Mouse (Mus musculus): Measurements from ENCODE around the gene BC049352. TPM values are rescaled to one million over a fixed set of nuclear protein-coding genes. Genes with fewer than 3 reads are reported as not detected.

The BC049352 gene
- polyA plus RNA-seq, 1 experiment from 2014 or later = not detected

- no peaks in the 10 kb centered on the region for H3K9me3 ChIP-seq (ENCODE audit: control insufficient read depth, low read length)
- DNase-seq (ENCODE audit: low spot score) = no peak
- no peak overlapping the region for H3K4me2 ChIP-seq (replicated peaks; ENCODE audit: low read depth, low read length)
- H3K27me3 ChIP-seq (ENCODE audit: control insufficient read depth, insufficient read depth, low read length) = no peaks in the 10 kb centered on the region
- no peak overlapping the region for H3K27ac ChIP-seq (ENCODE audit: low read depth, low read length)
- H3K4me3 ChIP-seq (ENCODE audit: low read depth, low read length) = no peak overlapping the region
- WGBS = 59% methylated on average over 3 of the region's 3 CpGs
- no peak for ATAC-seq (ENCODE audit: low FRiP score)
- no peak overlapping the region for H3K9ac ChIP-seq (ENCODE audit: low read depth, low read length)
- no peaks in the 10 kb centered on the region for H3K36me3 ChIP-seq (ENCODE audit: control insufficient read depth, insufficient read depth, low read length)
- H3K4me1 ChIP-seq (replicated peaks; ENCODE audit: control insufficient read depth, insufficient read depth, low read length) = no peaks in the 10 kb centered on the region; the same call in 1 of the 2 replicates
Observed at GRCm38 (mm10) chr9:45182521-45182920, 714 bp downstream of the BC049352 start.

DNA sequence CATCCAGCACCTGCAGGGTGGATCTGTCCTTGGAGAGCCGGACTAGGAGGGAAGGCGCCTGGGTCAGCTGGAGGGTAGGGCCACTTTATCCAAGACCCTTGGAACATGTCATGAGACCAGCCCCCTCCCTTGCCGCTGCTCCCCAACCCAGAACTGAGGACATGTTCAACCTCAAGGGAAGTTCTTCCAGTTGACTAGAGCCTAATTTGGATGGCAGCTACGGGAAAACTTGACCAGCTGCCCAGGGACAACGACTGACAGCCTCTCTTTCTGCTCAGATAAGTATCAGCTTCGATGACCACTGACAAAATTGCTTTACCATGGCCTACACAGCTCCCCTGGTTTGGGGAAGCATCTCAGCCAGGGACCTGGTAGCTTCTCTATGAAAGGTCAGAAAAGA is 1.5 kb downstream of the BC049352 start:
- DNase-seq (ENCODE audit: low spot score) (no peak), ATAC-seq (ENCODE audit: low FRiP score) (no peak)
- Histone ChIP-seq H3K27me3 (ENCODE audit: control insufficient read depth, insufficient read depth, low read length) (no peaks in the 10 kb centered on the region), H3K27ac (ENCODE audit: low read depth, low read length) (no peak overlapping the region), H3K9ac (ENCODE audit: low read depth, low read length) (no peak overlapping the region), H3K9me3 (ENCODE audit: control insufficient read depth, low read length) (no peaks in the 10 kb centered on the region), H3K36me3 (ENCODE audit: control insufficient read depth, insufficient read depth, low read length) (no peaks in the 10 kb centered on the region), H3K4me3 (ENCODE audit: low read depth, low read length) (no peak overlapping the region), H3K4me2 (replicated peaks; ENCODE audit: low read depth, low read length) (no peak overlapping the region), H3K4me1 (replicated peaks; ENCODE audit: control insufficient read depth, insufficient read depth, low read length) (no peaks in the 10 kb centered on the region; the same call in 1 of the 2 replicates)
- WGBS = 90% methylated on average over 6 of the region's 6 CpGs

DNA sequence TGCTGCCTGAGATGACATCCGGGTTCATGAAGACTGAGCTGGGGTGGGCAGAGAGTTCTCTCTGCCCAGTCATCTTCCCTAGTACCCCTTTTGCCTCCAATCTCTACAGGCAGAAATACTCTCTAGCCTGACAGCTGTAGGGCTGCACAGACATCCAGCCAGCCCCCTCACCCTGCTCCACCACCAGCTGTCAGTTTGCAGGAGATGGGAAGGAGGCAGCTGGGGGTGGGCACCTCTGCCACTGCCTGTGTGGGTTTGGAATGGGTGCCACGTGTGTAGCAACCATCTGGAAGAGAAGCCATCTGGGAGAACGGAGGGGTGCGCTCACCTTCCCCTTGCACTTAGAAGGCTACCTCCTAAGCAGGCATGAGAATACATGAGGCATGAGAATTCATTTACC is 3.4 kb downstream of the BC049352 start:
- 85% methylated on average over 4 of the region's 4 CpGs for WGBS
- Histone ChIP-seq H3K4me3 (ENCODE audit: low read depth, low read length) (no peak overlapping the region), H3K4me2 (replicated peaks; ENCODE audit: low read depth, low read length) (no peak overlapping the region), H3K9me3 (ENCODE audit: control insufficient read depth, low read length) (no peaks in the 10 kb centered on the region), H3K36me3 (ENCODE audit: control insufficient read depth, insufficient read depth, low read length) (no peaks in the 10 kb centered on the region), H3K4me1 (replicated peaks; ENCODE audit: control insufficient read depth, insufficient read depth, low read length) (no peaks in the 10 kb centered on the region; the same call in 1 of the 2 replicates), H3K27ac (ENCODE audit: low read depth, low read length) (no peak overlapping the region), H3K27me3 (ENCODE audit: control insufficient read depth, insufficient read depth, low read length) (no peaks in the 10 kb centered on the region), H3K9ac (ENCODE audit: low read depth, low read length) (no peak overlapping the region)
- DNase-seq (ENCODE audit: low spot score) (no peak), ATAC-seq (ENCODE audit: low FRiP score) (no peak)

DNA sequence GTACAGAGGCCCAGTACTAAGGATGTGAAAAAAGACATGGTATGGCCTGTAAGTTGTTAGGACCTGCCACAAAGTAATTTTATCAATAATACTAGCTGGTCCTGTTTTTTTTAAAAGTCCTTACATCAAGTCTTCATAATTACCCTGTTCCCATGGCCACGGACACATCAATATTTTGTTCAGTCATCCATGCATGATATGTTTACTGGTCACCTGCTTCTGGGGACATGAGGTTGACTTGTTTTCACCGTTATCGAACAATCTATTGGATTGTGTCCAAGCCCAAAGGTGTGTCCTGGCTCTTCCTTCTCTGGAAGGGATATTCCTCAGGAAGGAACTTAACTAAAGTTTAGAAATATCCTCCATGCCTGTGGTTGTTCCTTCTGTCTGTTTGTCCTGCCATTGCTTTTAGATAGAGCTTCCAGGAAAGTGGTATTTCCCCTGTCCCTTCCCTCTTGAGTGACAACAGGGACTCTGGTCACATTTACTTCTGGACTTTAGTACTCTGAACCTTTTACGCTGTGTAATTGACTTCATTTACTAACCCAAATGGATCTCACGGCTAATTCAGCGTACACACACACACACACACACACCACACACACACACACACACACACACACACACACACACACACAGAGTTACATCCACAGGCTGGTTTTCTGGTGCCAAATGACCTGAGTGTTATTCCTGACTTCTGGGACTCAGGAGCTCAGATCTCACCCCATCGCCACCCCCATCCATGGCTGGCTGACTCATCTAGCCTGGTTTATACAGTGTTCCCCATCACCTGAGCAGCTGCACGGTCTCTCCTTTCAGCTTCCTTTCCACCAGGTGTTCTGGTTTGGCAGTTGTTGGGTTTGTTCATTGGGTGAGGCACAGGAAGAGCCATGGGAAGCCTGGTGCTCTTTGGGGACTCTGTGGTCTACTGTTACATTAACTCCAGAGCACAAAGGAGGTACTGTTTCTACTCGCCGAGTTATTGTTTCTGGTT is 7.1 kb downstream of the BC049352 start:
- 89% methylated on average over 10 of the region's 10 CpGs for WGBS
- DNase-seq (ENCODE audit: low spot score) = no peak
- Histone ChIP-seq H3K9me3 (ENCODE audit: control insufficient read depth, low read length) (no peaks in the 10 kb centered on the region), H3K4me3 (ENCODE audit: low read depth, low read length) (no peak overlapping the region), H3K9ac (ENCODE audit: low read depth, low read length) (no peak overlapping the region), H3K36me3 (ENCODE audit: control insufficient read depth, insufficient read depth, low read length) (no peaks in the 10 kb centered on the region), H3K4me2 (replicated peaks; ENCODE audit: low read depth, low read length) (no peak overlapping the region), H3K27me3 (ENCODE audit: control insufficient read depth, insufficient read depth, low read length) (no peaks in the 10 kb centered on the region), H3K27ac (ENCODE audit: low read depth, low read length) (no peak overlapping the region), H3K4me1 (replicated peaks; ENCODE audit: control insufficient read depth, insufficient read depth, low read length) (no peaks in the 10 kb centered on the region)
- no peak for ATAC-seq (ENCODE audit: low FRiP score)

GRCm38 (mm10) chr9:45189661-45190174 is 7.9 kb downstream of the BC049352 start:
- H3K4me1 ChIP-seq (replicated peaks; ENCODE audit: control insufficient read depth, insufficient read depth, low read length) = no peaks in the 10 kb centered on the region
- DNase-seq (ENCODE audit: low spot score) (no peak), ATAC-seq (ENCODE audit: low FRiP score) (no peak)
- 84% methylated on average over 4 of the region's 4 CpGs for WGBS
- no peak overlapping the region for H3K9ac ChIP-seq (ENCODE audit: low read depth, low read length)
- H3K27me3 ChIP-seq (ENCODE audit: control insufficient read depth, insufficient read depth, low read length) = no peaks in the 10 kb centered on the region
- H3K9me3 ChIP-seq (ENCODE audit: control insufficient read depth, low read length) = no peaks in the 10 kb centered on the region
- no peak overlapping the region for H3K4me3 ChIP-seq (ENCODE audit: low read depth, low read length)
- no peaks in the 10 kb centered on the region for H3K36me3 ChIP-seq (ENCODE audit: control insufficient read depth, insufficient read depth, low read length)
- H3K27ac ChIP-seq (ENCODE audit: low read depth, low read length) = no peak overlapping the region
- no peak overlapping the region for H3K4me2 ChIP-seq (replicated peaks; ENCODE audit: low read depth, low read length)

DNA sequence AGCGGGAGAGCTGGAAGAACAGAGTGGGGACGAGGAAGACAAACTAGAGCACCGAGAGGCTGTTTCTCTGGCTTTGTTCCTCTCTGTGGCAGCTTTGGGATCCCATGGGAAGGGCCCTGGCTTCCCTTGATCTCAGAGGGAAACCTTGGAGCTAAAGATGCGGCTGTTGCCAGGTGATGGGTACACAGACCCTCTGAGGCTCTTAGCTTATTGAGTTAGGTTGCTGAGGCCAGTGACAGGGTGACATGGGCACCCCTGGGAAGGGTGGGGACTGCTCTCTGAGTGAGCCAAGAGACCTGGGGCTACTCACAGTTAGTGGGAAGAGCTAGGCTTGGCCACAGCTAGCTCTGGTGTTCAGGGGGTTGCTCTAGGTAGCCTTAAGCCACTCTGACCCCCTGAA is 13.7 kb downstream of the BC049352 start:
- H3K4me1 ChIP-seq (replicated peaks; ENCODE audit: control insufficient read depth, insufficient read depth, low read length) = no peaks in the 10 kb centered on the region
- no peak for ATAC-seq (ENCODE audit: low FRiP score)
- H3K4me2 ChIP-seq (replicated peaks; ENCODE audit: low read depth, low read length) = no peak overlapping the region
- H3K9ac ChIP-seq (ENCODE audit: low read depth, low read length) = no peak overlapping the region
- H3K36me3 ChIP-seq (ENCODE audit: control insufficient read depth, insufficient read depth, low read length) = no peaks in the 10 kb centered on the region
- no peak overlapping the region for H3K4me3 ChIP-seq (ENCODE audit: low read depth, low read length)
- H3K27ac ChIP-seq (ENCODE audit: low read depth, low read length) = no peak overlapping the region
- H3K27me3 ChIP-seq (ENCODE audit: control insufficient read depth, insufficient read depth, low read length) = no peaks in the 10 kb centered on the region
- no peak for DNase-seq (ENCODE audit: low spot score)
- H3K9me3 ChIP-seq (ENCODE audit: control insufficient read depth, low read length) = no peaks in the 10 kb centered on the region
- 82% methylated on average over 4 of the region's 4 CpGs for WGBS

- DNase-seq (ENCODE audit: low spot score) = no peak
- Histone ChIP-seq H3K4me2 (replicated peaks; ENCODE audit: low read depth, low read length) (no peak overlapping the region), H3K27me3 (ENCODE audit: control insufficient read depth, insufficient read depth, low read length) (no peaks in the 10 kb centered on the region), H3K36me3 (ENCODE audit: control insufficient read depth, insufficient read depth, low read length) (no peaks in the 10 kb centered on the region), H3K4me3 (ENCODE audit: low read depth, low read length) (no peak overlapping the region), H3K4me1 (replicated peaks; ENCODE audit: control insufficient read depth, insufficient read depth, low read length) (no peaks in the 10 kb centered on the region), H3K9me3 (ENCODE audit: control insufficient read depth, low read length) (no peaks in the 10 kb centered on the region), H3K27ac (ENCODE audit: low read depth, low read length) (no peak overlapping the region), H3K9ac (ENCODE audit: low read depth, low read length) (no peak overlapping the region)
- ATAC-seq (ENCODE audit: low FRiP score) = no peak
- 80% methylated on average over 8 of the region's 8 CpGs for WGBS
Observed at GRCm38 (mm10) chr9:45196125-45196830, 14.5 kb downstream of the BC049352 start.

GRCm38 (mm10) chr9:45197549-45197948 is 15.7 kb downstream of the BC049352 start:
- DNase-seq (ENCODE audit: low spot score) = no peak
- WGBS = 90% methylated on average over 5 of the region's 5 CpGs

More at GRCm38 (mm10) chr9:45197549-45197948, 15.7 kb downstream of the BC049352 start:
- no peaks in the 10 kb centered on the region for H3K9me3 ChIP-seq (ENCODE audit: control insufficient read depth, low read length)
- H3K27ac ChIP-seq (ENCODE audit: low read depth, low read length) = no peak overlapping the region
- no peak for ATAC-seq (ENCODE audit: low FRiP score)
- no peak overlapping the region for H3K9ac ChIP-seq (ENCODE audit: low read depth, low read length)
- no peak overlapping the region for H3K4me3 ChIP-seq (ENCODE audit: low read depth, low read length)
- no peaks in the 10 kb centered on the region for H3K36me3 ChIP-seq (ENCODE audit: control insufficient read depth, insufficient read depth, low read length)
- no peaks in the 10 kb centered on the region for H3K27me3 ChIP-seq (ENCODE audit: control insufficient read depth, insufficient read depth, low read length)
- H3K4me1 ChIP-seq (replicated peaks; ENCODE audit: control insufficient read depth, insufficient read depth, low read length) = no peaks in the 10 kb centered on the region
- H3K4me2 ChIP-seq (replicated peaks; ENCODE audit: low read depth, low read length) = no peak overlapping the region
